Mouse (Mus musculus) brain, adult 2 months (tissue): ENCODE measurements around the gene Dyrk3.
"Not testable (repeated sequence)": the region's sequence is repeated elsewhere in the genome, so short reads cannot be mapped to it uniquely, and the experiment has no call there.

Experiments
- DNase-seq: peaks from one replicate; pipeline ENCODE4 v3.0.0; 2011; ENCODE audit warnings: low read depth, low spot score

Gene Dyrk3

DNA sequence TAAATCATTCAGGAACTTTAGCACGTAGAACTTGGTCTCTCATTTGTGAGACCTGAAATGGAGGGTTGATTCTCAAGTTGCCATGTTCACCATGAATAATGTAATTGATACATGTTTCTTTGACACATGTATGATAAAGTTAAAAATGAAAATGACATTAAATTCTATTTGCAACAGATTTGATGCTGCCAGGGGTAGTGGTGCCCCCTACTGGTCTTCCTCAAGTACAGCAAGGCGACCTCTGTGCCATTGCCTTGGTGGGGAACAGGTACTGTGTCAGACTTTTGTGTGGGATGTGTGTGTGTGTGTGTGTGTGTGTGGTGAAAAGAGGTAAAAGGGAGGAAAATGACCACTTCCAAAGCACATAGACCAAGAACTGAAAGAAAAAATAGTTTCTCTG is 17.3 kb upstream of the Dyrk3 start:
- peak; percentile 65 for DNase-seq

- DNase-seq = peak; percentile 95
Observed at GRCm38 (mm10) chr1:131153018-131153629, 15.0 kb upstream of the Dyrk3 start, which contains the start of gene Eif2d. Eif2d (plus strand) TSS chr1:131153181.

DNA sequence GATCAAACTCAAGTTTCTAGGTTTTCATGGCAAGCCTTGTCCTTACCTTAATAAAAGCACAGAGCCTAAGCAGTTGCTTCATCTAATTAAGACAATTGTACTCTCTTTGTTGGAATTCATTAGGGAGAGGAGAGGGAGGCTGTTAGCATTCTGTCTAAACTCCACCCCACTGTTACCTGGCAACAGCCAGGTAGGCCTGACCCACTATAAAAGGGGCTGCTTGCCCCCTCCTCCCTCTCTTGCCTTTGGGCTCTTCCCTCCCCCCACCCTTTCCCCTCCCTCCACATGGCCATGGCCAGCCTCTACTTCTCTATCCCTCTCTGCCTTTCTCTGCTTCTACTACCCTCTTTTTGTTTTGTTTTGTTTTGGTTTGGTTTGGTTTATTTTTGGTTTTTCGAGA is 11.4 kb upstream of the Dyrk3 start:
- no peak for DNase-seq

GRCm38 (mm10) chr1:131146181-131146614 is 8.1 kb upstream of the Dyrk3 start:
- no peak for DNase-seq

DNA sequence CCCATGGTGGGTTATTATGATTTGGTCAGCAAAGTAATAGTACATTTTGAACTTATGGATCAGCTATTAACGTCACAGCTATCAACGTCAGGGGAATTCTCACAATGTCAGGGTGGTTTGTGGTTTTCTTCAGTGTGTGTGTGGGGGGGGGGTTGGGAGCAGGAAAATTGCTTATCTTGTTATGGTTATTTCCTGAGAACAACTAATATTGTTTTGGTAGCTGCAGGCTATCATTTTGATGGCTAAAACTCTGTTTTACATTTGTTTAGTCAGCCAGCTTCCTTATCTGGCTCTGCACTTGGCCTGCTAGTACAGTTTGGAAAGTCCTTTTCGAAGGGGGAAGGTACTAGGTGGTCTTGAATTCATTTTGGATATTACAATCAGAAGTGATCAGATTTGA is 7.1 kb upstream of the Dyrk3 start:
- DNase-seq = not testable (repeated sequence)

- DNase-seq = no peak
Observed at GRCm38 (mm10) chr1:131142472-131142871, 4.3 kb upstream of the Dyrk3 start.

DNA sequence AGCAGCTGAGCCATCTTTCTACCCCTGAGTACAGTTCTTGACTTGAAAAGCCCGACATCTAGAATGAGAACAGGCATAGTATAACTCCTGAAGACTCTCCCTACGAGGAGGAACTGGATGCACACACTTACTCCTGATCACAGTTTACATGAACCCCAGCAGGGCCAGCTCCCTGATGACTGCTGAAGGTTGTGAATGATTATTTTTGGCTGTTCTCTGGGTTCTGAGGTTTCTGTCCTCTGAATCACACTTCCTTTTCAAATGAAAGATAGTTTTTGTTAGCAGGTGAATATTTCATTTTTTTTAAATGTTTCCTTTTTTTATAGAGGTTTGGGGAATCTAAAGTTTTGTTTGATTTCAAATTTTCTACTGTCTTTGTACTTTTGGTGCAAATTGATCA is 3.3 kb upstream of the Dyrk3 start:
- no peak for DNase-seq

GRCm38 (mm10) chr1:131139102-131140095 is 1.3 kb upstream of the Dyrk3 start:
- DNase-seq = no peak

GRCm38 (mm10) chr1:131137717-131138118 is 422 bp downstream of the Dyrk3 start:
- peak; percentile 32 for DNase-seq

- no peak for DNase-seq
Observed at GRCm38 (mm10) chr1:131137111-131137510, 1.0 kb downstream of the Dyrk3 start.

GRCm38 (mm10) chr1:131135960-131136629 is 2.0 kb downstream of the Dyrk3 start:
- DNase-seq = no peak

DNA sequence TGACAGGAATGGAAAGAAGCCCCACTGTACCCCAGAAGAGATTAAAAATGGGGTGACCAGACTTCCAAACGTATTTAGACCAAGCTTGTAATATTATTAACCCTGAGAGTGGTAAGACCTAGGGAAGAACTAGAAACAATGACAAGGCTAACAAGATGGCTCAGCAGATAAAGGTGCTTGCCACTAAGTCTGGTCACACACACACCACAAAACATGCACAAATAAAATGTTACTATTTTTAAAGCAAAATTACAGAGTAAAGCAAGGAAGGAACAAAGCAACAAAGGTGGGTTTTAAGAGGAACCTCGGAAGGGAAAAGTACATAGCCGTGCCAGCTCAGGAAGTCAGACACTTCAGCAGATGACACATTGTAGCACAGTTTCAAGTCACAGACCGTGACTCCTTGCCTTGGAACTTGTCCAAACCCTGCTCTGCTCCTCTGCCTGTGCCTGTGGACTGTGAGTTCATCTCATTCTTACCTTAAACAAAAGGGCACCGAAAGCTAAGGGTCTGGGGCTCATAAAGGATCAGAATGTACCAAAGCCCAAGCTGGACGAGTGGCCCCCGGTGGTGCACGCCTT is 3.1 kb downstream of the Dyrk3 start:
- peak; percentile 57 for DNase-seq

DNA sequence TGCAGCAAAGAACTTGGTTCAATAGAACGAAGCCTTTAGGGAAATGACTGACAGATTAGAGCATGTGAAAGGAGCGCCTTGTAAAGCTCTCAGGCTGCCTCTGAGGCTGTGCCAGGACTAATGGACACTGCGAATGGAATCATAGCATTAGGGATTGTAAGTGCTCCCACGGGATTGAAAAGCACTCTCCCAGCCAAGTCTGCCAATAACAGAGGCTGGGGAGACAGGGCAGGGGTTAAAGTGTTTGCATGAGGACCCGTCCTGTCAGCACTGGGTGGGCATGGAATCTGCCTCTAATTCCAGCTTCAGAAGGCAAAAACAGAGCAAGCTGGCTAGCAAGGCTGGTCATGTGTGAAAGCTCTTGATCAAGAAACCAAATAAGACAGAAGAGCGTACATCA is 3.9 kb downstream of the Dyrk3 start:
- DNase-seq = no peak

DNA sequence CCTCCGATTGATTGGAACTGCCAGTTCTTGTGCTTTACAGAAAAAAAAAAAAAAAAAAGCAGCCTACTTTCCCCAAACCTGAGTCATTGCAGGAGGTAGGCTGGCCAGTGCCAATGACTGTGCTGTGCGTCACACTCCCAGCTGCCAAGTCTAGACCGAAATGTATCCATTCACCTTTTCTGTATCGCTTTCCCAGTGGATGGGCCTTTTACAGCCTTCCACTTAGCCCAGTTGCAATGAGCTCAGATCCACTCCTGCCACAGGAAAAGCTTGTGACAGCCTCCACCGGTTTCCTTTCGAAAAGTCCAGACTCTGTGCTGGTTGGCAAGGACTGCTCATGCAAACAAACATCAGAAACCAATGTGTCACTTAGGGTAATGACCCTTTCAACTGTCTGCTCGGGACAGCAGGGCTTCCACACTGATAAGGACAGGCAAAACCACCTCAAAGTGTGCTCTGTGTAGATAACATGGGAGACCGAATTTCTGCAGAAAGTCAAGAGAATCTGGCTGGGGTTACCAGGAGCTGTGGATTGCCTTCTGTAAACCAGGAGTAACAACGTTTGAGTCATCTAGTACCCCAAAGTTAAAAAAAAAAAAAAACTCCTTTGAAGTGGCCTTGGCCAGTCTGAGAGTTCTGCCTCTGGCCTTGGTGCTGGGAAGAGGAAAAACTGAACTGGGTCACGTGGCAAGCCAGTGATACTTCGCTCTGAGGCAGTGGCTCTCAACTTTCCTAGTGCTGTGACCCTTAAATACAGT is 12.0 kb downstream of the Dyrk3 start:
- DNase-seq = peak; percentile 88

DNA sequence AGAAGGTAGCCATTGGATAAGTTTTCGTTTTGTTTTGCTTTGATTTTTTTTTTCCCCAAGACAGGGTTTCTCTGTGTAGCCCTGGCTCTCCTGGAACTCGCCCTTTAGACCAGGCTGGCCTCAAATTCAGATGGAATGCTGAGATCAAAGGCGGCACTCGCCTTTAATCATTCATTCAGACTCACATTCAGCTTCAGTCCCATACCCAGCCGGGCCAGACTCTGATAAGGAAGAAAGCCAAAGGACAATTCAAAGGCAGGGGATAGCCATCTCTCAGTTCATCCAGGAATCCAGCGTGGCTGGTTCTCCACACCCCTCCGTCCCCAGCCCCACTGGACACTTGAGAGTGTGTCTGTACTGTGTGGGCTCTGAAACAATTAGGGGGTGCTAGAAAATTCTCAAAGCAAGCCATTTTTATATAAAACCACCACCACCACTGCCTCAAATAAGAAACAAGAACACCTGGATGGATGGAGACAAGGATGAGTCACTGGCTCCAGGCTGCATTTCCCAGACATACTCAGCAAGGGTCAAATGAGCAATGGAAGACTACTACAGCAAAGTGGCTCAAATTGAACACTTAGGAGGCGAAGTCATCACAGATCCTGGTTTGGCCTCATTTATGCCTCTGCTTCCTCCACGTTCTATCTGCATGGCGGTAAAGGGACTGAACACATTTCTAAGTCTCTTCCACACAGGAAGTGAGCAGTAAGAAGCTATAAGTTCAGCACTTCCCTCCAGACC is 14.4 kb downstream of the Dyrk3 start:
- DNase-seq = no peak

- peak; percentile 50 for DNase-seq
Observed at GRCm38 (mm10) chr1:131121987-131122386, 16.2 kb downstream of the Dyrk3 start.

DNA sequence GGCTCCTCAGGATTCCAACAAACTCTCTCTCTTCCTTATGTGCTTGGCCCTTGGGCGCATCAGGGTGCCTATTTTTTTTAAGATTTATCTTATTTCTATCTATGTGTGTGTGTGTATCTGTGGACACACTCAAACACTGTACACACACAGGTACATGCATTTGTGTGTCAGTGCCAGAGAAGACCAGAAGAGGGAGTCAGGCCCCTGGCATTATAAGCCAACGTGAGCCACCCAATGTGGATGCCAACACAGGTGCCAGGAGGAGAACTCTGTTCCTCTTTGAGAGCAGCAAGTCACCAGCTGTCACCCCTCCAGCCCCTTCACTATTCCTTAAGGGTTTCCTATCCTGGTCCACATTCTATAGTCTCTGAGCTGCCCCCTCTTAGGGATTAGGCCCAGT is 19.1 kb downstream of the Dyrk3 start:
- peak; percentile 61 for DNase-seq

DNA sequence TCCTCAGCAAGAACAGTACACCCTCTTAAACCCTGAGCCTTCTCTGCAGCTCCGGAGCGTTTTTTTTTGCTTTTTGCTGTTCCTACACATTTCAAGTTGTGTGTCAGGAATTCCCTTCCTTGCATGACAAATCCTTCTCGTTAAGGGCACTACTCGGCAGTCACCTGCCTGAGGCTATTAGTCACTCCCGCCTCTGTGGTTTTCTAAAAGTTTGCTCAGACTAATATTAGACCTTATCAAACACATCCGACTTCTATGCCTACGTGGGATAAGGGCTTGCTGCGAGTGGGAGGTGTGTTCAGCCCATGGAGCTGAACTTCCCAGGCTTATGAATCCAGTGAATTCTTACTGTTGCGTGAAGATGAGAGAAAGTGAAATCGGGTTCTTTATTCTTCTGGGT is 19.6 kb downstream of the Dyrk3 start:
- peak; percentile 76 for DNase-seq

- peak; percentile 89 for DNase-seq
Observed at GRCm38 (mm10) chr1:131116430-131117011, 21.6 kb downstream of the Dyrk3 start.

- peak; percentile 89 for DNase-seq
Observed at GRCm38 (mm10) chr1:131115932-131116331, 22.2 kb downstream of the Dyrk3 start.
